Mouse (Mus musculus) lung, adult 2 months (tissue): ENCODE results near the gene Yeats2. TPM values are rescaled to one million over a fixed set of nuclear protein-coding genes. Genes with fewer than 3 reads are reported as not detected.

Experiments
- DNase-seq: peaks from one replicate; pipeline ENCODE4 v3.0.0; 2022
- H3K4me1 ChIP-seq: fragments of 200-500 bp; 2 replicates; pipeline ENCODE4 v1.6.1; 2011; ENCODE audit warnings: low read length; ENCODE audit not compliant: control insufficient read depth, insufficient read depth
- H3K4me3 ChIP-seq: fragments of 200-500 bp; replicated peaks from 2 replicates; pipeline ENCODE3; 2011; ENCODE audit warnings: low read depth, mild to moderate bottlenecking, control low read depth, low read length; ENCODE audit errors: extremely low read depth
- CTCF ChIP-seq: fragments of 200-500 bp; IDR thresholded peaks from 2 replicates; pipeline ENCODE4 v1.5.1; 2011; ENCODE audit warnings: mild to moderate bottlenecking, low read length, control low read depth; ENCODE audit not compliant: insufficient read depth
- POLR2A ChIP-seq: fragments of 200-500 bp; IDR thresholded peaks from 2 replicates; pipeline ENCODE4 v1.6.1; 2011; ENCODE audit warnings: low read depth, mild to moderate bottlenecking, control low read depth, low read length, borderline replicate concordance; ENCODE audit errors: extremely low read depth
- WGBS: fragments of 180-500 bp; shearing (Covaris S2); methylation state at CpG from one replicate; pipeline ENCODE4 v1.1.7; 2018; 5-methylcytosine and 5-hydroxymethylcytosine counted together
- polyA plus RNA-seq: library from polyadenylated mRNA; depleted of rRNA; stranded (reverse); fragments of >200 nt; gene quantifications from 2 replicates; pipeline ENCODE4 v1.2.3, GENCODE M21; 2012

Gene Yeats2
- polyA plus RNA-seq, 1 experiment: 26.4 TPM

DNA sequence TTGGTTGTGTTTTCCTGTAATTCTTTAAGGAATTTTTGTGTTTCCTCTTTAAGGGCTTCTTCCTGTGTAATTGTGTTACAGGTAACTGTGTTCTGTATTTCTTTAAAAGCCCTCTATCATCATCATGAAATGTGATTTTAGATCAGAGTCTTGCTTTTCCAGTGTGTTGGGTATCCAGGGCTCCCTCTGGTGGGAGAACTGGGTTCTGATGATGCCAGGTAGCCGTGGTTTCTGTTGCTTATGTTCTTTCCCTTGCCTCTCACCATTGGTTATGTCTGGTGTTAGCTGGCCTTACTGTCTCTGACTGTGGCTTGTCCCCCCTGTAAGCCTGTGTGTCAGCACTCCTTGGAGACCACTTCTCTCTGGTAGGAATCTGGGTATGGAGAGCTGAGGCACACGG, 44.5 kb downstream of the Yeats2 start:
- peak; percentile 54 for TF ChIP-seq CTCF
- no peak for TF ChIP-seq POLR2A
- no peak for DNase-seq
- WGBS: 56% methylated on average over 2 of the region's 2 CpGs

GRCm38 (mm10) chr16:20191161-20191882, 50.5 kb downstream of the Yeats2 start:
- no peak for TF ChIP-seq POLR2A
- no peak for TF ChIP-seq CTCF
- Histone ChIP-seq H3K4me1 (no peaks in the 10 kb centered on the region), H3K4me3 (no peak overlapping the region)
- no peak for DNase-seq
- 61% methylated on average over 3 of the region's 3 CpGs for WGBS

More for the DNA sequence above, 44.5 kb downstream of the Yeats2 start:
- H3K4me3 ChIP-seq: no peak overlapping the region
- H3K4me1 ChIP-seq: no peaks in the 10 kb centered on the region

GRCm38 (mm10) chr16:20192043-20192442, 51.2 kb downstream of the Yeats2 start:
- no peak for DNase-seq
- Histone ChIP-seq H3K4me1 (no peaks in the 10 kb centered on the region), H3K4me3 (no peak overlapping the region)
- TF ChIP-seq CTCF (no peak), POLR2A (no peak)

DNA sequence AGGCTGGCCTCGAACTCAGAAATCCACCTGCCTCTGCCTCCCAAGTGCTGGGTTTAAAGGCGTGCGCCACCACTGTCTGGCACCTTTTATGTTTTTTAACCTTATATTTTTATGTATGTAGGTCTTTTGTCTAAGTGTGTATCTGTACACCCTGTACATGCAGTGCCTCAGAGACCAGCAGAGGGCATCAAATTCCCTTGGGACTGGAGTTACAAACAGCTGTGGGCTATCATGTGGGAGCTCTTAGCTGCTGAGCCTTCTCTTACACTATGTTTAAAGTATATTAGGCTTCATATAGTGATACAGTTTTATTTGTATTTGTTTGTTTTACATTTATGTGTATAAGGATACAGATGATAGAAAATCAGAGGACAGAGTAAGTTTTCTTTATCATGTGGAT, 54.7 kb downstream of the Yeats2 start:
- no peak for DNase-seq
- no peak overlapping the region for H3K4me3 ChIP-seq
- WGBS: 96% methylated on average over 3 of the region's 3 CpGs
- TF ChIP-seq POLR2A: no peak
- TF ChIP-seq CTCF: 0 out of 2 replicates have a peak, but pooled peaks have one; percentile 9
- H3K4me1 ChIP-seq: peaks cover 3% of the 10 kb centered on the region; the same call in 1 of the 2 replicates

DNA sequence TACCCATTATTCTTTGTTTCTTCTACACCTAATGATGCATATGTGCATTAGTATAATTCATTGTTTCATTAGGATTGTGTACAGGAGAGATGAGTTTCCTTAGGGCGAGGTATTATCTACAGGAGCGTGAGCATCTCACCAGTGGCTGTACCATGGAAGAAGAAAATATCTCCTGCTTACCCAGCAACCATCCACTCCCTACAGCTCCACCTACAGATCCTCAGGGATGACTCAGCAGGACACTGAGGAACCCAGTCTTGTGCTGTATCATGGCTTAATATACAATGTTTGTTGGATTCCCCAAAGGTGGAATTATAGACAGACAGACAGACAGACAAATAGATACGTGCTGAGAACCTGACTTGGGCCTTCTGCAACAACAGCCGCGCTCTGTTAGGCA, 56.1 kb downstream of the Yeats2 start:
- Histone ChIP-seq H3K4me3 (no peak overlapping the region), H3K4me1 (peaks cover 3% of the 10 kb centered on the region; the same call in 1 of the 2 replicates)
- no peak for DNase-seq
- WGBS: 96% methylated on average over 5 of the region's 5 CpGs
- TF ChIP-seq POLR2A: no peak
- TF ChIP-seq CTCF: no peak

DNA sequence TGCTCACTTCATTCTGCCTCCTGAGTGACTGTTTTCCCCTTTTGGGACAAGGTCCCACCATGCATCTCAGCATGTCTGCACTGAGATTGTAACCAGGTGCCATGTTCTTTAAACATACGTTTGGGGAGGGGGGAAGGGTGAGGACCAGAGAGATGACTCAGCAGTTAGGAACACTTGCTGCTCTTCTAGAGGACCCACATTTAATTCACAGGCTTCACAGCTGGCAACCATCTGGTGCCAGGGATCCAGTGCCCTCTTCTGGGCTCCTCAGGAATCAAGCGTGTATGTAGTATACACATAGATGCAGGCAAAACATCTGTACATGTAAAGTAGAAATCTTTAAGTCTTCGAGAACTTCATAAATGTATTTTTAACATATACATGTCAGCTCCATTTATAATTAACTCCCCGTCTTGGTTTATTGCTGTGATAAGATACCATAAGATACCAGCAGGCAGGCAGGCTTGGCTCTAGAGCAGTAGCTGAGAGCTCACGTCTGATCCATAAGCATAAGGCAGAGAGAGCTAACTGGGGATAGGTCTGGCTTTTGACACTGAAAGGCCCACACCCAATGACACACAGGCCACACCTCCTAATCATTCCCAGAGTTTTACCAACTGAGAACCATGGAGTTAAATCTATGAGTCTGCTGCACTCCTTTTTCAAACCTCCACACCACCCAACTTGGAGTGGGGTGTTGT, 58.8 kb downstream of the Yeats2 start:
- no peak for DNase-seq
- no peak for TF ChIP-seq CTCF
- TF ChIP-seq POLR2A: no peak
- H3K4me3 ChIP-seq: no peak overlapping the region
- peaks cover 3% of the 10 kb centered on the region; the same call in 1 of the 2 replicates for H3K4me1 ChIP-seq
- 86% methylated on average over 5 of the region's 5 CpGs for WGBS

DNA sequence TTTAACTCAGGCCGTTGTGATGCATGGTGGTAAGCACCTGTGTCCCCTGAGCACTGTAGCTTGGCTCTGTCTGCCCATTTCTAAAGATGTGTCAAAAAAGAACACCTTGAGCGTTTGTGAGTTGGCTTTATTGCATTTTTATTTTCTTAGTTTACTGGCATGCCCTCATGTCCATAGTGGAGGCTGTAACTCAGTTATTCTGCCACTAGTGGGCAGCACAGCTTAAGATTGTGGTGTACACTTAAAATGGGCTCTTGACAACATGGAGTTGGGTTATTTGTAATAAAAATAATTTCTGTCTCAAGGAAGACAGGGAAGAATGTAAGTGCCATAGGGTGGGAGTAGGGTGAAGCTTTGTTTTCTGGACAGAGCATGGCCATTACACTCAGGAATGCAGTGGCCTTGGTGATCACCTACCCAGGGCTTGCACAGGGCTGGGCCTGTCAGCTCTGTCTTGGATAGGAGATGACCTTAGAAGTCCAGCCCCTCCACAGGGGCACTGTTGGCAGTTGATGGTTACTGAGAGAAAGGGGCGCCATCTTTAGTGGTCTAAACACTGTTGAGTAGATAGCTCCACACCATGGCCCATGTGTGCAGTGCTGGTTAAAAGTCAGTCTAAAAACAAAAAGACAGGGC, 72.8 kb downstream of the Yeats2 start:
- TF ChIP-seq POLR2A (no peak), CTCF (0 out of 2 replicates have a peak, but pooled peaks have one; percentile 6)
- DNase-seq: peak; percentile 19
- Histone ChIP-seq H3K4me1 (no peaks in the 10 kb centered on the region), H3K4me3 (no peak overlapping the region)
- WGBS: 88% methylated on average over 3 of the region's 3 CpGs

DNA sequence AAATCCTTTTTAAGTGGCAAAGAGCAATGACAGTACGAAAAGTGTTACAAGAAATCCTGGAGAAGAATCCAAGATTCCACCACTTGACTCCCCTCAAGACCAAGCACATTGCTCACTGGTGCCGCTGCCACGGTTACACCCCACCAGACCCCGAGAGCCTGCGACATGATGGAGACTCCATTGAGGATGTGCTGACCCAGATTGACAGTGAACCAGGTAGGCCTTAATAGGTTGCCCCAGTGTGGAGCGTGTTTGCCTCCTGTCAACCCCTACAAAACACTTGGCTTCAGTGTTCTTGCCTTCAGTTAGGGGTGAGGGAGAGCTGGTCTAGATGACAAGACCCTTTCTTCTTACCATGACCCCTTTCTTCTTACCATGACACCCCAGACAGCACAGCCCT, 81.9 kb downstream of the Yeats2 start:
- H3K4me1 ChIP-seq: no peaks in the 10 kb centered on the region
- DNase-seq: no peak
- no peak for TF ChIP-seq POLR2A
- no peak for TF ChIP-seq CTCF
- WGBS: 95% methylated on average over 6 of the region's 6 CpGs
- H3K4me3 ChIP-seq: no peak overlapping the region

DNA sequence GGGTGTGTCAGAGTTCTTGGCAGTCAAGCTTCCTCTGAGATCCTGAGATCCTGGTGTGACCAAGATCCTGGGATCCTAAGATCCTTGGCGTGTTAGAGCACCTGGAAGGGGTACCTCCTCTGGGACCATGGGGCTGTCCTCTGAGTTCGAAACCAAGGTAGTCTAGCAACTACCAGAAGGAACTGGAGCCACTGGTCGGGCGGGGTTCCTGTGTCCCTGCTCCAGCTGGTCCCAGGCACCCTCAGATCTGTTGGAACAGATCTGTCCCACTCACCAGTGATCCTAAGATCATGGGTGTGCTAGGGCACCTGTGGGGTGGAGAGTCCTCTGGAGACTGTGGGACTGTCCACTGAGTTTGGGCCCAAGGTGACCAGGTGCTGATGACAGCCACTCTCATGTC, 85.8 kb downstream of the Yeats2 start:
- WGBS: 96% methylated on average over 4 of the region's 4 CpGs
- DNase-seq: no peak
- TF ChIP-seq CTCF (no peak), POLR2A (no peak)
- Histone ChIP-seq H3K4me1 (no peaks in the 10 kb centered on the region), H3K4me3 (no peak overlapping the region)

GRCm38 (mm10) chr16:20227504-20227903, 86.6 kb downstream of the Yeats2 start:
- Histone ChIP-seq H3K4me3 (no peak overlapping the region), H3K4me1 (no peaks in the 10 kb centered on the region)
- DNase-seq: no peak
- WGBS: 59% methylated on average over 6 of the region's 6 CpGs
- TF ChIP-seq CTCF: peak; percentile 10; the same call in 1 of the 2 replicates
- TF ChIP-seq POLR2A: no peak
